Mouse (Mus musculus): Measurements from ENCODE around the gene Mbnl2.
A peak's percentile ranks its signal among the peaks of the same experiment; 100 is the strongest.

Mbnl2 gene

DNA sequence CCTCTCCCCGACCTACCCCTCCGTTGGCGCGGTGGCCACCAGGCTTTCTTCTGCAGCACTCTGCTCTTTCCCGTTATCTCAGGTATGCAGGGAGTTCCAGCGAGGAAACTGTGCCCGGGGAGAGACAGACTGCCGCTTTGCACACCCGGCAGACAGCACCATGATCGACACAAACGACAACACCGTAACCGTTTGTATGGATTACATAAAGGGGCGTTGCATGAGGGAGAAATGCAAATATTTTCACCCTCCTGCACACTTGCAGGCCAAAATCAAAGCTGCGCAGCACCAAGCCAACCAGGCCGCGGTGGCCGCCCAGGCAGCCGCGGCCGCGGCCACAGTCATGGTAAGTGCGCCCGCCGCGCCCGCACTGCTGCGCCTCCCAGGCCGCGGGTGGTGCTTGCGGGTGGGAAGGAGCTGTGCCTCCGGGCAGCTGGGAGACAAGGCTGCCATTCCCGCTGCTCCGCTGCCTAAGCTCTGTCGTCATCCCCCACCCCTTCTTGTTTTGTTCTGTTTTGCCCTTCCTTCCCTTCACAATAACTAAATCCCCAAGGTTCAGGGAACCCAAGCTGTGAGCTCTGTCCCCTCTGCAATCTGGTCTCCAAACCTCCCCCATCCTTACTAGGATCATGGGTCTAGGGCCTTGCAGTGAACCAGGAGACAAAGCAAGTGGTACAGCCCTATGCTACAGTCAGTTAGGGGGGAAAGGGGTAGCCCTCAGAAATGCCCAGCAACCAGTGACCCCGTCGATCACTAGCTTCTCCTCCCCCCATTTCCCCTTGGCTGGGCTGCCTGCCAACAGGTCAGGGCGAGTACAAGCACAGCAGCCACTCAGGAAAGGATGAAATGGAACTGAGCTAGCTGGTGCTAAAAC, 113.6 kb downstream of the Mbnl2 start:
- DNase-seq = no peak

DNA sequence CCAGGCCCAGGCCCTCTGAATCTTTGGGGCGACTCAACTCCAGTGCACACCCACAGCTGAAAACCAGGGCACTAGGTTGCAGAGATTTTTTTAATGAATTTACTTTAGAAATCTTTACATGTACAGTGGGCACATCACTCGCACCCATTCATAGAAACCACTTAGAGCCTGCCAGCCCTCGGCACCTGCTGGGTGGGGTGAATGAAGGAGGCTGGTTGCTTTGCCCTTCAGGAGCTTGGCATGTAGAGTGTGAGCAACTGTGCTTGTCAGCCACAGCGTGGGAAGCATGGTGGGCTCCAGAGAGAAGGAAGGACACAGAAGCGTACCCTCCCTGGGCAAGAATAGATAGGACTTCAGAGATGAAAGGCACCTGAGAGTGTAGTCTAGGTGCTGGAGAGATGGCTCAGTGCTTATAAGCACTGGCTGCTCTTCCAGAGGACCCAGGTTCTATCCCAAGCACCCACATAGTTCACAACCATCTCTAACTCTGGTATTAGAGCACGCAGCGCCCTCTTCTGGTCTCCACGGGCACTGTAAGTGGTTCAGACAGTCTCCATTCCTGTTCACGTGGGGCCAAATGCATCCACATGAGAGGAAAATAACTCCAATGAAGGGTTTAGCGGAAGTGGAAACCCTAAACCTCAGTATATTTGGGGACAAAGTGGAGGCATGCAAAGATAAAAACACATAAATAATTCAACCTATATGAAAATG, 114.9 kb downstream of the Mbnl2 start:
- no peak for DNase-seq

DNA sequence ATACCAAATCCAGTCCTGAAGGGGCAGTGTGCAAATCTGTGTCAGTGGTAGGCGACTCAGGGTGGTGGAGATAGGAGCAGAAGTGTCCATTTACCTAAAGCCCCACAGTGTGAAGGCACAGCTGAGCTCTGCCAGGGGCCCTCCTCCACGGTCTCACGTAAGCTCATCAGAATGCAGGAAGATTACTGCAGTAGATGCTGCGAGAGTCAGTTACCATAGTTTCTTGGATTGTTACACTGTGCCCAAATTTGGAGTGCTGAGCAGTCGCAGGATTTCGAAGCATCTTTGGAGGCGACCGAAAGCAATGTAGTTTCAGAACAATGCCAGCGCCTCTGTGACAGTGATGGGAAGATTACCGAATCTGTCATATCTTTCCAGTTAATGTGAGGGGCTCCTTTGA, 116.2 kb downstream of the Mbnl2 start:
- no peak for DNase-seq

DNA sequence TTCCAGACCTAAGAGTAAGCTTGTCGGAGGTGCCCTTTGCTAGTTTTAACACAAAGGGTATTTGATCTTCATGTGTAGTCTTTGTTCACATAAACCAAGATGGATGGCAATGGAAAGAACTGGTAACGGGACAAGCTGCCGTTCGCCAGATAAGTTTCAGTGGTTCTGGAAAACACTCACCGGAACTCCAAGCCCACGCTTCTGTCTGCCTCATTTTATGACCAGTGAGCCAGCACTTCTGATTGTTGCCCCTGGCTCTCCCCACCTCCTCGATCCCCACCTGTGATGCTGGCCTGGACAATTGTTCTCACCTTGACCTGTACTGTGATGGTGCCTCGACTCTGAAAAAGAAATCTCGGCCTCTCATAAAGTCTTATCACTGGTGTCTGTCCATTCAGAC, 117.0 kb downstream of the Mbnl2 start:
- no peak for DNase-seq

DNA sequence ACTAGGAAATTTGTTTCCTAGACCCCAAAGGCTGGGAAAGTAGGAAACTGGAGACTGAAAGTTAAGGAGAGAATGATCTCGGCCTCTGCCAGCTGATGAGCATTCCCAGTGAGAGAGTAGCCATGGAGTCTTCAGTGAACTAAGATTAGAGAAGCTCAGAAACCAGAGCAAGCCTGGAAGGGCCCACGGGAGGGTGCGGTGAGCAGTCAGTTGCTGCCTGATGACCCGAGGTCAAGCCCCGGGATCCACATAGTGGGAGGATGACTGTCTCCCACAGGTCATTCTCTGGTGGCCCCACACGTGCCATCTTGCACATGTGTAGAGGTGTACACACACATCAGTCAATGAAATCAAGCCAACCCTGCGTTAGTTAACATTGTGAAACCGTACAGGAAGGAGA, 118.0 kb downstream of the Mbnl2 start:
- no peak for DNase-seq

DNA sequence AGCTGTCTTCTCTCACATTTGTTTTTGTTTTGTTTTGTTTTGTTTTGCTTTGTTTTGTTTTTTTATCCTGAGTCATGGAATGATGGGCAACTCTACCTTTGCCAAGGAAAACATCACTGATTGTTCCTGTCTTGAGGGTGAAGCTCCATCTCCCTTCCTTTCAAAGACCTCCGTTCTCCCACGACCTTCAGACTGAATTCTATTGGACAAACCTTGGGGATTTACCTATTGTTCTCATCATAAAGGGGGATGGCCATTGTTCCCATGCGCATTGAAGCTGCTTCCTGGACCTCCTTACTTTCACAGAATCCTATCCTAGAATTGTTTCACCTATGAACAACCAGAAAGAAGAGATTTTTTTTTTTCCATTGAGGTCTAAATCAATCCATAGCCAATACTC, 118.7 kb downstream of the Mbnl2 start:
- DNase-seq = no peak

DNA sequence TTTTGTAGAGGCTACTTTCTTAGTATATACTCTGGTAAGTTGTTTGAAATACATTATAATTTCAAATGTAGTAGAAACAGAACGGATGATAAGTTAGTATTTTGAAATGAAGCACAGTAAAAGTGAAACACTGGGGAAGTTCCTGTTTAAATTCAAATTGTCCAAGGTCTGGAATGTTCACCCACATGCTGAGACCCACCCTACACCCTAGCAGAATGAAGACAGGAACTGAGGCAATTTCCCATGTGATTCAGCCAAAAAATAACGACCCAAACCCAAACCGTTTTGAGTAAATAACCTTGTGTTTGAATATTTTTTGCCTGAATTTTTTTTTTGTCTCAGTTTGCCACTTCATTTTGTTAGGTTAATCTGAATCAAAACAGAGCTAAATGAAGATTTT, 119.4 kb downstream of the Mbnl2 start:
- no peak for DNase-seq

DNA sequence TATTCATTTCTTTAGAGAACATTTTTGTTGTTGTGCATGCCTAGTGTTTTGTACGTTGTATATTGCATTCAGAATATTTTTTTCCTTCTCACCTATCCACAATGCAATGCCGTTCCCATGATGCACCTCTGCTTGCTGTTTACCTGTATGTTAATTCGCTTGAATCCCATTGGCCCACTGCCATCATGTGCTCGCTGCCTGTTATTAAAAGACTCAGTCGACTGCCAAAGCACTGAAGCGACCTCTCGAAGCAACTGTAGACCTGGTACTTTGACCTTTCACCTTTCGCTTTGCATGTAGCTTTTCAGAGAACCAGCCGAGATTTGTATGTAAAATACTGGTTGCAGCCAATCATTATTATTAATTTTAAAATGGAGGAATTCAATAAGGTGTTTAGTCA, 120.0 kb downstream of the Mbnl2 start:
- DNase-seq = no peak

DNA sequence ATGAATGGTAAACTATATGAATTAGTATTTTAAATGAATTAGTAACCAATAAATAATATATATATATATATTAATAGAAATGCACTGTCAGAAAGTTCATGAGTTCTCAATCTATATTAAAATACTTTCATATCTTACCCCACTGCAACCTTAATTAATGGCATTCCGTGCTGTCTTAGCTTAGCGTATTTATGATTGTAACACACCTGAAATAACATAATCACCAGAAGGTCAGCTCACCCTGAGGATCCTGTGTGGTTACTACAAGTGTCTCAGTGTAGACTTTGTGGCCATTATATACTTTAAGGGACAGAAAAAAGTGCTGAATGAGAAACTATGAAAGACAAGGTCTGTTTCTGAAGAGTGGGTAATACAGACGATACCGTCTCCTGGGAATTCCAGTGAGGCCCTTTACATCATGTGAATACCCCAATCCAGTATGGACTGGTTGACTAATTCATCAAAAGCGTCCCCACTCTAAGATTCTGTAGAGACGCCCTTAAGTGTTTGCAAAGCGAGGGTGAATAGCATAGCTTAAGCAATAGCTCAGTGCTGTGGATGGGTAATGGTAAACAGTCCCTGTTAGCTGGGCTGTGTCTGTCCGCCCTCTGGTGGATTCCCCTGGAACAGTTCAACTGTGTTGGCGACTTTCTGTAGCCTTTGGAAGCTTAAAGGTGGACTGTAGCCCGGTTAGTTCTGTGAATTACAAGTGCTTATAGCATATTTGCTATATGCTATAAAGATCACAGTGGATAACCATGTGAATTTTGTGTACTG, 122.6 kb downstream of the Mbnl2 start:
- peak in 1 of 2 experiments; percentile 64 for DNase-seq

DNA sequence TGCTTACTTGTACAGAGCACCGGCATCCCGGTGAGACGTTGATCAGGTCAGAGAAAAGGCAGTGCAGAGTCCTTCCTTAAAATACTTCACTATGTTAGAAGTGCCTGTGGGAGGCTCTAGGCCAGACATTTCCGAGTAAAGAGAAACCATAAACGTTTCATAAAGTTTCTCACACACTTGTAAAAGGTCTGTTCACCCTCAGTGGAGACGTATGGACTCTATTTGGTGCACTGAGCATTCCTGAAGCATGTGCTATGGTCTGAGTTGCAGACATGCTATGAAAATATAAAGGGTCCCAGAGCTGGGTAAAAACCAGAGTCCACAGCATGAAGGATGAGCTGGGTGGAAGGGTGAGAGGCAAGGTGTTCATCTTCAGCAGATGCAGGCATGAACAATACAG, 124.1 kb downstream of the Mbnl2 start:
- DNase-seq = no peak

DNA sequence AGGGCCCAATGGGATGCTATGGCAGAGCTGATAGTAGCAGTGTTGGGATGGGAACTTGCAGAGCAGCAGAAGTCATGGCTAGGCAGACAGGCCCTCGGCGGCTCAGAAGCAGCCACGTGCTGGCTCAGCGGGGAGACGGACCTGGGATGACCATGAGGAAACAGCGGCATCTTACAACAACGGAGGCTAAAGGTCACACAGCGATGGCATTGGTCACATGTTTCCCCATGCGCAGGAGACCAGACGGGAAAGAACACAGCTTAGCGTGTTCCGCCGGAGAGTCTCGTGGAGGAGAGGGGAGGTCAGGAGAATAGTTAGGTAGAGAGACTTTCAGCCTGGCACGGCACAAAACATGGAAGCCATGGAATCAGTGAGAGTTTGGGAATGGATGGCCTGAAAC, 125.7 kb downstream of the Mbnl2 start:
- DNase-seq = no peak

DNA sequence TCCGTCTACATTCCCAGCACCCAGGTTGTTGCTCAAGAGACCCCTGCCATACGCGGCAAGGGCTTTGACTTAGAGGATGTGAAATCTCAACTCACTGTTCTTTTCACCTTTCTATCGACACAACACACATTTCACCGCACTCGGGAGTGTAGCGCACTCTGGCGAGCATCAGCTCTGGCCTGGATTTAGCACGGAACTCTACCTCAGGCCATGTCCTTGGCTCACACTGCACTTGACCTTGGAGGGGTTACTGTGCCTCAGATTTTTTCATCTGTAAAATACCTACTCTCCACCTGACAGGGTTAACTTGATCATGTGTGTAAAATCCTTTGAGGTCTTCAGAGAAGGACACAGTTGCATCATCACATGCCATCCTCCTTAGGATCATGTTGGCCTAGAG, 127.2 kb downstream of the Mbnl2 start:
- no peak for DNase-seq

DNA sequence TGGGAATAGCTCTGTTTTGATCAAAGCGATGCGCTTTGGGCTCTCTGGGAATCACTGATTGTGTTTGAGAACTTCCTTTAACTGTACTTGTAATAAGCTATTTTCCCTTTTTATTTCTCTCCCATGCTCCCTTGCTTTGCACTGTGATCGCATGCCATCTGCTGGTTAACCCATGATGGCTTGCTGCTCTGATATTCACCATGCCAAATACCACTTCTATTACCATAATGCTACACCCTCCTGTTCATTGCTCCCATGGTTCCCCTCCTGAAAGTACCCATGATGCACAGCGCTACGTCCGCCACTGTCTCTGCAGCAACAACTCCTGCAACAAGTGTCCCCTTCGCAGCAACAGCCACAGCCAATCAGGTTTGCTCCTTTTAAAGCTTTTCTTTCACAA, 128.9 kb downstream of the Mbnl2 start:
- DNase-seq = no peak

DNA sequence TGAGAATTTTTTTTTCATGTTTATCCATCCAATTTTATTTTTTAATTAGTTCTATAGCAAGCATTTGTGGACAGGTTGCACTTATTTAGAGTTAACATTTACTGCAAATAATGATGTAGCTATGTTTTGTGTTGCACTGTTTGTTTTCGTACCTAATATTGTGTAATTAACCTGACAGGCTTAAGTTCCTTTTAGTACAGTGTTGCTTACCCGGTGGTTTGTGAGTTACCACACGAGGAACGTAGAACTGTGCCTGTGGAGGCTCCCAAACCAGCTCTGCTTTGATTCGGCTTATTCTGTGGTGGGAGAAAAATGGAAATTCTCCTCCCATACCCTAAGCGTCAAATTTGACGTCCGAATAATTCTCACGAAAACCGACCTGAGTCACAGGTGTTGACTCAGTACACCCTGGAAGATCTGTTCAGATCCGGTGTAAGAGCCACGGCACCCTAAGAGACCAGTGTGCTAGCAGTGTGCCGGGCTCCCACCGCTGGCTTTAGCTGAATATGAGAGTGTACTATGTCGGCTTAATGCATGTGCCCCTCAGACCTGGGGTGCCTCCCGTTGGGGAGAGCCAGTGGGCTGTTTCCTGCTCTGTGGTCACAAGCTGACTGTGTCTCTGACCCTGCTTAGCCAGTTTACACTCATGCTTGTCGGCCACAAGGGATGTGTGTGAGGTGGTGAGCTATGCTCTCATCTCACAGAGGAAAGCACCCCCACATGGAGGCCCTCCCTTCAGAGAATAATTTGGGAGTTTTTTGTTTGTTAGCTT, 129.5 kb downstream of the Mbnl2 start:
- DNase-seq = peak in 1 of 2 experiments; percentile 17

DNA sequence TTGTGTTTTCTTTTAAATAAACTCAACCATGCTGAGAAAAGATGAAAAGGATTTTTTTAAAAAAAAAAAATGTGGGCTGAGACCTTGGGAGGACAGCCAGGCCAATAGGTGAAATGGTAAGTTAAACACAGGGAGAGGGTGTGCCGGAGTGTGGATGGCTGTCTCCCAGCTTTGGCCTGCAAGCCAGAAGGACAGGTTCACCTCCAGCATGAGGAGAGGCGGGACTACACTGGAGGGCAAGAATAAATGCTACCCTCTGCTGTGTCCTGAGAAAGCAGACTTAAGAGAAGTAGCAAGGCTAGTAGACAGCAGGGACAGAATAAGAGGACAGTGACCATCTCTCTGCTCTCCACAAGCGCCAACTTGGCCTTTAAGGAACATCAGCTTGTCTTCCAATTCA, 130.1 kb downstream of the Mbnl2 start:
- DNase-seq = no peak

DNA sequence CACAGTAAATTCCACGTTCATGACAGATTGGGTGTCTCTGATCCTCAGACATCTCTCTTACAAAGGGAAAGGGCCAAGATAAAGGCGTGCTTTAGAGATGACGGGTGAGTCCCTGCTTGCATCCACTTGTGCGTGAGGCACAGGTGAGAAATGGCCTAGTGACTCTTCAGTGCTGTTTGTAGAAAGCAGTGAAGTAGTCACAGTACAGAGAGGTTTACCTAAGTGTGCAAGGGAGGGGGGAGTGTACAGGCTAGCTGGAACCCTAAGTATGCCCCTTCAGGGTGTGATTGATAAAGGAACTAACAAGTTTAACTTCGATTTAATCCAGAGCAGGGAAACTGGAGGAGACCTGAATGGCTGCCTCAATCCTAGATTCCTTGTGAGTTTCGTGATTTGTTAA, 130.8 kb downstream of the Mbnl2 start:
- no peak for DNase-seq

DNA sequence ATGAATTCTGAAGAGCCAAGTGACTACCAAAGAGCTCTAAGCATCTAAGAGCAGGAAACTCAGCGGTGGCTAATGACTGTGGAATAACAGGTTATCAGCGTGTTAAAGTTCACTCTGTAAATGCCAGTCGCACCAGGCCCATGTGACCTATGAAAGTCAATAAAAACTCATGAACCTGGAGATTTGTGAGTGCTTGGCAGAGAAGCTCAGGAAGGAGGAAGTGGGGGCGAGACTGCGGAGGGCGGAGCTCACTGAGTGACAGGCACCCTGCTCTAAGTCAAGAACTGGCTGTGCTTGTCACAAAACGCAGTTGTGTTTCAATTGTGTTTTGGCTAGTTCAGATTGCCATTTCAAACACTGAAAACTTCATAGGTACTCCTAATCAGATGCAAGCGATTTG, 131.4 kb downstream of the Mbnl2 start:
- peak; percentile 34 to 60 for DNase-seq

DNA sequence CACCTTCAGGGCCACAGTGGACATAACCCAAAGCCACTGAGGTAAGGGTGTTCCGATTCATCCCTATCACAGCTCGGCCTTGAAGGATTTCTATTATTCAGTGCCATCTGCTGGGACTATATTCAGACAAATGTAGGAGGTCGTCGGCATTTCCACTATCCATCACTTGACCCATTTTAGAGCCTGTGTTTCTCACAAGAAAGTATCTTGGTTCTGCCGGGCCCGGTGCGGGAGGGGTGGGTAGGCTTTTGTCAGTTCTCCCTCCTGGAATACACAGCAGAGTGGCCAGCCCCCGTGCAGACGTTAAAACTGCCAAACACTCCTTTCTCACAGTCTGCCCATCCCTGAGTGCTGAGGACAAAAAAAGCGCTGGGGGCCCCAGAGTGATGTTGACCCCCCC, 134.4 kb downstream of the Mbnl2 start:
- DNase-seq = no peak

DNA sequence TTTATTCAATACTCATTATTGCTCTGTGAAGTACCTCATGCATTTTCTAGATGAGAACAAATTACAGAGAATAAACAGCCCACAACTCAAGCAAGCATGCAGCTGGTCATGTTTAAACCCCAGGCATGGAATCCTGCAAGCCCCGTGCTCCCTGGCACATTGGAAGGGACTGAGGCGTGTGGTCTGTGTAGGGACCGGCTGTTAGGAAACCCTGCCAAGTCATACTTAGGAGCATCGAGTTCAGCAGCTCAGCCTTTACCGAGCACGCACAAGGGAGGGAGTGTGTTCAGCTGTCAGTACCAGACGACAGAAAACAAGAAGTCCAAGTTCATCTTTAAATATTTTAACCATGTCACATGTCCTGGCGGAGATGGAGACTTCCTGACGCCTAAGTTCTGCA, 141.4 kb downstream of the Mbnl2 start:
- no peak for DNase-seq

DNA sequence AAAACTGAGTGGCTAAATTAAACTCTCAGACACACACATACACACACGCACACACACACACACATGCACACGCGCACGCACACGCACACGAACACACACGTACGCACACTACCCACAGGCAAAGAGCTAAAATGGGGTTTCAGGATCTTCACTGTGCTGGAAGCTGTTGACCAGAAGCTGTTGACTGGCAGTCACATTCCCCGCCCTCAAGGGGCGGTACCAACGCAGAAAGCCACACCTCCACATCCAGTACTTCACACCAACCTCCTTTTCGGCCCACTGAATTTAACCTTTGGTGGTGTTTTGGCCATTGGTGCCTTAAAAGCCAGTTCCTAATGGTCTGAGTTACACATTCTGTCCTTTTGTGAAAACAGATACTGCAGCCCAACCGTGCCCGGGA, 143.5 kb downstream of the Mbnl2 start:
- no peak for DNase-seq

DNA sequence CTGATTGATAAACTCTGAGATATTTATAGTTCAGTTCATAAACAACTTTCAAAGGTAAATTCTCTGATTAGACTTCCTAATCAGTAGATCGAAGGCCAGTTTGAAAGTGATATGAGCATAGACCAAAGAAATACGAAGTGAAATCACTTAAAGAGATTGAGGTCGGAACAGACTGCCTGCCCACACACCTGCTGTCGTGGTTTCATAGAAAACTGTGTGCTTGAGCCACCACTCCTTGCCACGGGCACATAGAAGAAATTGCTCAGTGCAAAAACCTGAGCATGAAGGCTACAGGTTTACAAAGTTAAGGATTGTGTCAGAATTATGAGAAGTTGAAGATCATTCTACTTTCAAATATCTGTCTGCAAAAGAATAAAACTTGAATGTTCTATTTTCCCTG, 153.0 kb downstream of the Mbnl2 start:
- DNase-seq = no peak

DNA sequence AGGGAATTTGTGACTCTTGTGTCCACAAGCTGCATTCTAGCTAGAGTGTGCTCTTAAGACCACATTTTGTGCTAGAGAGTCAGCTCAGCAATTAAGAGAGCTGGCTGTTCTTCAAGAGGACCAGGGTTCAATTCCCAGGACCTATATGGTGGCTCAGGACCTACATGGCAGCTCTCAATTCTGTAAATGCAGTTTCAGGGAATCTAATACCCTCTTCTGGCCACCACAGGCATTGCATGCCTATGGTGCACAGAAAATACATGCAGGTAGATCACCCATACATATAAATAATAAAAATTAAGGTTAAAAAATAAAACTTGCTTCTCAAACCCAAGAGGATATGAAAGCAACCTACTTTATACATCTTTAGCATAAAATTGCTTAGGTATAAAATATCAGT, 157.3 kb downstream of the Mbnl2 start:
- peak in 1 of 2 experiments; percentile 30 for DNase-seq

DNA sequence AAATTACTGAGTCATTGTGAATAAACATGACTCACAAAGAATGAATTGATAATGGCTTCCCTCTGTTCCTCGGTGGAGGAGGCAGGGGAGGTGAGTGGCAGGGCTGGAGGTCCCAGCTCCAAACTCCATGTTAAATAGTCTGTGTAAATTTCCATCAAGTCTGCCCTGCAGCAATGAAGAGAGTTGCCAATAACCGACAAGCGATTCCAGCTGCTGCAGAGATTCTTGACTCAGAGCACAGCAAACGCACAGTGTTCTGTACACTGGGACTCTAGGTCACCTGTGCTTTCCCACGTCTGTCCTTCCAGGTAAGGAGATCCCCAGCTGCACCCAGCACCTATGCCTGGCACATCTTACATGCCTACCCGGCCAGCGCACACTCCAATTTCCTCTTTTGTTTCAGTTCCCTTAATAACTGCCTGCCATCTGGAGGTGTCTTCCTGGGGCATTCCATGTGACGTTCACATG, 158.5 kb downstream of the Mbnl2 start:
- DNase-seq = no peak
